Mouse (Mus musculus) forebrain, postnatal 0 days (tissue): ENCODE data around the gene Nudt8. TPM values are rescaled to one million over a fixed set of nuclear protein-coding genes. Genes with fewer than 3 reads are reported as not detected.
"Not testable (repeated sequence)": the region's sequence is repeated elsewhere in the genome, so short reads cannot be mapped to it uniquely, and the experiment has no call there.

Source experiments
- ATAC-seq: fragments of 200-750 bp; cut with Nextera tagmentation; 2 replicates; pipeline ENCODE4 v1.8.0; 2017; ENCODE audit warnings: mild to moderate bottlenecking, moderate library complexity
- DNase-seq: peaks from one replicate; pipeline ENCODE4 v3.0.0-alpha.2; 2015
- H3K27ac ChIP-seq: fragments of 300-500 bp; sonication (generic); 2 replicates; pipeline ENCODE4 v1.5.1; 2014; ENCODE audit warnings: low read depth, mild to moderate bottlenecking, antibody characterized with exemption, low read length, moderate library complexity, mixed read lengths
- H3K27me3 ChIP-seq: fragments of 300-500 bp; sonication (generic); 2 replicates; pipeline ENCODE4 v1.6.1; 2014; ENCODE audit warnings: mild to moderate bottlenecking, low read length, mixed read lengths; ENCODE audit not compliant: insufficient read depth
- H3K36me3 ChIP-seq: fragments of 300-500 bp; sonication (generic); 2 replicates; pipeline ENCODE4 v1.6.1; 2014; ENCODE audit warnings: mild to moderate bottlenecking, moderate library complexity; ENCODE audit not compliant: insufficient read depth
- H3K4me1 ChIP-seq: fragments of 300-500 bp; sonication (generic); 2 replicates; pipeline ENCODE4 v1.6.1; 2014; ENCODE audit warnings: antibody characterized with exemption; ENCODE audit not compliant: insufficient read depth
- H3K4me2 ChIP-seq: fragments of 300-500 bp; sonication (generic); 2 replicates; pipeline ENCODE4 v1.6.1; 2014; ENCODE audit warnings: low read depth, mild to moderate bottlenecking, moderate library complexity
- H3K4me3 ChIP-seq: fragments of 300-500 bp; sonication (generic); 2 replicates; pipeline ENCODE4 v1.5.1; 2014; ENCODE audit warnings: low read depth, low read length, mixed read lengths
- H3K9ac ChIP-seq: fragments of 300-500 bp; sonication (generic); 2 replicates; pipeline ENCODE4 v1.6.1; 2014; ENCODE audit warnings: mild to moderate bottlenecking
- H3K9me3 ChIP-seq: fragments of 300-500 bp; sonication (generic); 2 replicates; pipeline ENCODE4 v1.6.1; 2016; ENCODE audit warnings: low read length
- CTCF ChIP-seq: sonication (generic); IDR thresholded peaks from 2 replicates; pipeline ENCODE4 v1.5.1; 2016; ENCODE audit warnings: antibody characterized with exemption, control low read depth, low read depth
- WGBS: fragments of 180-500 bp; shearing (Covaris S2); extraction: QIAGEN DNeasy Blood & Tissue Kit; methylation state at CpG from one replicate; pipeline ENCODE4 v1.1.7; 2014; 5-methylcytosine and 5-hydroxymethylcytosine counted together
- polyA plus RNA-seq: library from polyadenylated mRNA; unstranded; fragments of >200 nt; fragmentation: Nextera tagmentation; extraction: Ambion mirVana; gene quantifications from 2 replicates; pipeline ENCODE4 v1.2.1, GENCODE M21; 2015
- total RNA-seq: library from RNA; depleted of rRNA; stranded (reverse); fragments of >200 nt; gene quantifications from 2 replicates; pipeline ENCODE4 v1.2.3, GENCODE M21; 2014; rRNA removed

Gene Nudt8
- total and polyA plus RNA-seq, 2 experiments from 2014 or later, result 30.8 to 36.3 TPM

- Histone ChIP-seq H3K4me3 (no peak overlapping the region), H3K4me1 (no peaks in the 10 kb centered on the region), H3K9me3 (no peaks in the 10 kb centered on the region), H3K9ac (no peak overlapping the region), H3K36me3 (no peaks in the 10 kb centered on the region), H3K4me2 (no peak overlapping the region), H3K27ac (no peak overlapping the region), H3K27me3 (no peaks in the 10 kb centered on the region)
- peak; percentile 77 for TF ChIP-seq CTCF
- ATAC-seq (no peak), DNase-seq (peak; percentile 84)
- 8% methylated on average over 4 of the region's 4 CpGs for WGBS
Observed at GRCm38 (mm10) chr19:4047859-4048258, 47.5 kb downstream of the Nudt8 start.

GRCm38 (mm10) chr19:4049069-4049468 is 48.7 kb downstream of the Nudt8 start:
- not testable (repeated sequence) for H3K36me3 ChIP-seq, H3K9ac ChIP-seq, H3K4me1 ChIP-seq, ATAC-seq, H3K4me3 ChIP-seq, H3K27me3 ChIP-seq, DNase-seq, H3K27ac ChIP-seq, H3K9me3 ChIP-seq, H3K4me2 ChIP-seq
- WGBS, result 80% methylated on average over 5 of the region's 5 CpGs
- 0 out of 2 replicates have a peak, but pooled peaks have one; percentile 3 for TF ChIP-seq CTCF

GRCm38 (mm10) chr19:4051016-4051415 is 50.6 kb downstream of the Nudt8 start:
- TF ChIP-seq CTCF, result no peak; the same call in 1 of the 2 replicates

More at GRCm38 (mm10) chr19:4051016-4051415, 50.6 kb downstream of the Nudt8 start:
- Histone ChIP-seq H3K36me3 (no peaks in the 10 kb centered on the region), H3K4me2 (no peak overlapping the region), H3K4me3 (no peak overlapping the region), H3K4me1 (no peaks in the 10 kb centered on the region), H3K27ac (no peak overlapping the region), H3K27me3 (no peaks in the 10 kb centered on the region), H3K9me3 (no peaks in the 10 kb centered on the region), H3K9ac (no peak overlapping the region)
- DNase-seq (no peak), ATAC-seq (no peak)
- 96% methylated on average over 5 of the region's 5 CpGs for WGBS

Other genes starting within 250 kb of the Nudt8 start
Only the 30 nearest of the 32 such genes appear.
- gene Chka, start 148.8 kb upstream of the Nudt8 start, total RNA-seq, result 67.0 and 69.4 TPM in 2 replicates
- 49.4 and 53.9 TPM in 2 replicates for gene Chka, start 148.8 kb upstream of the Nudt8 start, polyA plus RNA-seq
- 21.4 and 23.5 TPM in 2 replicates for gene Tcirg1, start 93.4 kb upstream of the Nudt8 start, total RNA-seq
- gene Tcirg1, start 93.4 kb upstream of the Nudt8 start, polyA plus RNA-seq, result 9.3 and 9.9 TPM in 2 replicates
- gene Ndufs8, start 87.8 kb upstream of the Nudt8 start, total RNA-seq, result 137 and 148 TPM in 2 replicates
- gene Ndufs8, start 87.8 kb upstream of the Nudt8 start, polyA plus RNA-seq, result 261 and 281 TPM in 2 replicates
- 1.7 and 4.2 TPM in 2 replicates for gene Aldh3b1, start 70.8 kb upstream of the Nudt8 start, total RNA-seq
- gene Aldh3b1, start 70.8 kb upstream of the Nudt8 start, polyA plus RNA-seq, result 3.6 and 4.1 TPM in 2 replicates
- 8.6 and 10.8 TPM in 2 replicates for gene Unc93b1, start 65.4 kb upstream of the Nudt8 start, total RNA-seq
- gene Unc93b1, start 65.4 kb upstream of the Nudt8 start, polyA plus RNA-seq, result 10.6 and 13.2 TPM in 2 replicates
- not detected in 2 replicates for gene Aldh3b3, start 41.9 kb upstream of the Nudt8 start, total RNA-seq
- not detected in 2 replicates for gene Aldh3b3, start 41.9 kb upstream of the Nudt8 start, polyA plus RNA-seq
- 1.5 and 2.7 TPM in 2 replicates for gene Aldh3b2, start 28.3 kb upstream of the Nudt8 start, total RNA-seq
- 1.8 and 1.9 TPM in 2 replicates for gene Aldh3b2, start 28.3 kb upstream of the Nudt8 start, polyA plus RNA-seq
- gene Acy3, start 14.0 kb upstream of the Nudt8 start, total RNA-seq, result 2.2 and 2.5 TPM in 2 replicates
- gene Acy3, start 14.0 kb upstream of the Nudt8 start, polyA plus RNA-seq, result 2.2 and 2.8 TPM in 2 replicates
- gene Tbx10, start 7.8 kb upstream of the Nudt8 start, total RNA-seq, result not detected in 2 replicates
- gene Tbx10, start 7.8 kb upstream of the Nudt8 start, polyA plus RNA-seq, result not detected in 2 replicates
- 7.8 and 8.5 TPM in 2 replicates for gene Gm49405, start within 50 bp of the Nudt8 start, total RNA-seq
- 2.1 and 2.6 TPM in 2 replicates for gene Gm49405, start within 50 bp of the Nudt8 start, polyA plus RNA-seq
- 16.0 and 17.8 TPM in 2 replicates for gene Doc2g, start 2.7 kb downstream of the Nudt8 start, total RNA-seq
- gene Doc2g, start 2.7 kb downstream of the Nudt8 start, polyA plus RNA-seq, result 5.7 and 6.3 TPM in 2 replicates
- 250 and 281 TPM in 2 replicates for gene Ndufv1, start 12.2 kb downstream of the Nudt8 start, total RNA-seq
- 268 TPM in 2 replicates for gene Ndufv1, start 12.2 kb downstream of the Nudt8 start, polyA plus RNA-seq
- gene Gstp1, start 37.4 kb downstream of the Nudt8 start, total RNA-seq, result 245 and 296 TPM in 2 replicates
- 619 and 642 TPM in 2 replicates for gene Gstp1, start 37.4 kb downstream of the Nudt8 start, polyA plus RNA-seq
- gene Gstp2, start 45.4 kb downstream of the Nudt8 start, total RNA-seq, result 2.7 TPM in 1 of 2 replicates, not detected in the other
- gene Gstp2, start 45.4 kb downstream of the Nudt8 start, polyA plus RNA-seq, result 0.54 and 2.5 TPM in 2 replicates
- not detected in 2 replicates for gene Gstp3, start 59.0 kb downstream of the Nudt8 start, total RNA-seq
- not detected in 2 replicates for gene Gstp3, start 59.0 kb downstream of the Nudt8 start, polyA plus RNA-seq
- not detected in 2 replicates for gene Cabp2, start 81.0 kb downstream of the Nudt8 start, total RNA-seq
- gene Cabp2, start 81.0 kb downstream of the Nudt8 start, polyA plus RNA-seq, result not detected in 2 replicates
- 34.4 and 35.4 TPM in 2 replicates for gene Cdk2ap2, start 96.6 kb downstream of the Nudt8 start, total RNA-seq
- 59.9 and 65.4 TPM in 2 replicates for gene Cdk2ap2, start 96.6 kb downstream of the Nudt8 start, polyA plus RNA-seq
- gene Pitpnm1, start 99.4 kb downstream of the Nudt8 start, total RNA-seq, result 108 and 127 TPM in 2 replicates
- 68.8 and 82.9 TPM in 2 replicates for gene Pitpnm1, start 99.4 kb downstream of the Nudt8 start, polyA plus RNA-seq
- gene Aip, start 125.3 kb downstream of the Nudt8 start, total RNA-seq, result 25.8 and 33.9 TPM in 2 replicates
- 85.7 and 86.2 TPM in 2 replicates for gene Aip, start 125.3 kb downstream of the Nudt8 start, polyA plus RNA-seq
- 0.19 and 0.23 TPM in 2 replicates for gene Gpr152, start 139.2 kb downstream of the Nudt8 start, total RNA-seq
- gene Gpr152, start 139.2 kb downstream of the Nudt8 start, polyA plus RNA-seq, result not detected in 2 replicates
- not detected in 2 replicates for gene Cabp4, start 143.5 kb downstream of the Nudt8 start, total RNA-seq
- gene Cabp4, start 143.5 kb downstream of the Nudt8 start, polyA plus RNA-seq, result 0.06 and 0.08 TPM in 2 replicates
- 128 and 182 TPM in 2 replicates for gene Coro1b, start 148.0 kb downstream of the Nudt8 start, total RNA-seq
- 106 and 112 TPM in 2 replicates for gene Coro1b, start 148.0 kb downstream of the Nudt8 start, polyA plus RNA-seq
- 0.77 and 1.2 TPM in 2 replicates for gene Ptprcap, start 153.0 kb downstream of the Nudt8 start, total RNA-seq
- gene Ptprcap, start 153.0 kb downstream of the Nudt8 start, polyA plus RNA-seq, result 0.48 and 0.59 TPM in 2 replicates
- 23.5 and 33.5 TPM in 2 replicates for gene Rps6kb2, start 162.8 kb downstream of the Nudt8 start, total RNA-seq
- gene Rps6kb2, start 162.8 kb downstream of the Nudt8 start, polyA plus RNA-seq, result 51.9 and 55.5 TPM in 2 replicates
- 4.1 and 4.4 TPM in 2 replicates for gene Carns1, start 174.9 kb downstream of the Nudt8 start, total RNA-seq
- 3.1 and 4.7 TPM in 2 replicates for gene Carns1, start 174.9 kb downstream of the Nudt8 start, polyA plus RNA-seq
- gene Tbc1d10c, start 190.7 kb downstream of the Nudt8 start, total RNA-seq, result 1.5 and 2.9 TPM in 2 replicates
- 1.3 and 1.5 TPM in 2 replicates for gene Tbc1d10c, start 190.7 kb downstream of the Nudt8 start, polyA plus RNA-seq
- gene Ppp1ca, start 191.5 kb downstream of the Nudt8 start, total RNA-seq, result 480 and 509 TPM in 2 replicates
- gene Ppp1ca, start 191.5 kb downstream of the Nudt8 start, polyA plus RNA-seq, result 551 and 589 TPM in 2 replicates
- 11.8 and 16.4 TPM in 2 replicates for gene Rad9a, start 201.1 kb downstream of the Nudt8 start, total RNA-seq
- 15.9 and 16.5 TPM in 2 replicates for gene Rad9a, start 201.1 kb downstream of the Nudt8 start, polyA plus RNA-seq
- gene Clcf1, start 213.7 kb downstream of the Nudt8 start, total RNA-seq, result 0.38 and 1.2 TPM in 2 replicates
- gene Clcf1, start 213.7 kb downstream of the Nudt8 start, polyA plus RNA-seq, result 0.29 and 0.41 TPM in 2 replicates
- not detected in 2 replicates for gene AC109138.7, start 213.8 kb downstream of the Nudt8 start, total RNA-seq
- gene AC109138.7, start 213.8 kb downstream of the Nudt8 start, polyA plus RNA-seq, result not detected in 2 replicates